Mouse (Mus musculus): ENCODE data around the gene Pprc1. TPM values are rescaled to one million over a fixed set of nuclear protein-coding genes. Genes with fewer than 3 reads are reported as not detected.

The Pprc1 gene
- polyA plus RNA-seq, 1 experiment from 2014 or later: 16.9 TPM

DNA sequence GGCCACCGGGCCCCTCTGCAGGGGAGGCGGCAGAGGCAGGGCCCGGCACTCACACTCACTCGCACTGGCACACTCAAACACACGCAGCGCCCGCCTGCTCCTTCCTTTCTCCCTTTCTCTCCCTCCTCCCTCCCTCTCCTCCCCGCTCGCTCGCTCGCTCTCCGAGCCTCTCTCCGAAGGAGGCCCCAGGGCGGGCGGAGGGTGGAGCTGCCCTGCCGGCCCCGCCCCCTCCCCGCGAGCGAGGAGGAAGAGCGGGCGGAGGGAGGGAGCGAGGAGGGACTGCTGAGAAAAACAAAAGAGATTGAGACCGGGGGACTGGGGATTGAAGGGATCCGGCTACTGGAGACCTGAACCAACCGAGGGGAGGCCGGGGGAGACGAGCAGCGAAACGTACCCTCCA is 5.2 kb upstream of the Pprc1 start:
- peak overlapping the region; percentile 71 for H3K4me3 ChIP-seq (replicated peaks; ENCODE audit: low read depth, low read length)
- H3K27ac ChIP-seq: peak overlapping the region; percentile 94
- H3K36me3 ChIP-seq (ENCODE audit: insufficient read depth, low read length): peaks cover 16% of the 10 kb centered on the region
- no peak for TF ChIP-seq CTCF (IDR thresholded peaks at IDR 0.05; ENCODE audit: low read depth)
- peaks cover 50% of the 10 kb centered on the region for H3K4me1 ChIP-seq (replicated peaks; ENCODE audit: insufficient read depth, low read length)
- DNase-seq (ENCODE audit: low spot score): peak; percentile 96
- WGBS: 0% methylated on average over 17 of the region's 30 CpGs
- peak; percentile 77 for ATAC-seq (replicated peaks; ENCODE audit: low FRiP score, low read depth)
- peak overlapping the region; percentile 83 for H3K4me2 ChIP-seq (ENCODE audit: low read length)
- H3K9ac ChIP-seq (ENCODE audit: low read depth, low read length): peak overlapping the region; percentile 82
- H3K9me3 ChIP-seq (replicated peaks; ENCODE audit: low read length): no peaks in the 10 kb centered on the region
- H3K27me3 ChIP-seq (ENCODE audit: insufficient read depth, low read length): no peaks in the 10 kb centered on the region

DNA sequence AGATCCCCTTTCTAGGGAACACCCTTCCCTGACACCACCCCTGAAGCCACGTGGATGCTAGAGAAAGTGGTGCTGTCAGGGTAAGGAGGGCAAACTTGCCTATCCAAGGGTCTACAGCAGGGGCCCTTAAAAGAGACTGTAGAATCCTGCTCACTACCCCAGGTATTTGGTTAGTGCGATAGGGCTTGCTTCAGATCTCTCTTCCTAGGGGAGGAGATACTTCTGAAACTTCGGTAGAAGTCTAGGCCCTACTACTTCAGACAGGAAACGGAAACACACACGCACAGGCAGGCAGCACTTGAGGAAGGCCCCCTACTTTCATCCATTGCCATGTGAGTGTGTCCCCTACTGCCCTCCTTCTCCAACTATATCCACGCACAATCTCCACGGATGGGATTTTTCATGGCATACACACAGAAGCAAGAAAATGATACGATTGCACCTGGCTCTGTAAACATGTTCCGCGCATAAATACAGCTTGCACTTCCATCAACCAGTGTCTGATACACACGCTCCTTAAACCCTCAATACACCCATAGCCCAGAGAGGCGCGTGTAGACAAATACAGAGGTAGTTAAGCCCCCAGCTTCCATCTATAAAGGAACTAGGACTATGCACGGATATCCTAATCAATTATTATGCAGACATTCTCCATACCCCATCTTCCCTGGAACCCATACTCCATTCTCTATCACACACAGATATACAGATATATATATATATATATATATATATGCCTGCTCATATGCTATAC is 4.4 kb upstream of the Pprc1 start:
- peak overlapping the region; percentile 83 for H3K4me2 ChIP-seq (ENCODE audit: low read length)
- H3K27me3 ChIP-seq (ENCODE audit: insufficient read depth, low read length): no peaks in the 10 kb centered on the region
- no peak for ATAC-seq (replicated peaks; ENCODE audit: low FRiP score, low read depth)
- H3K4me3 ChIP-seq (replicated peaks; ENCODE audit: low read depth, low read length): peak overlapping the region; percentile 71
- no peaks in the 10 kb centered on the region for H3K9me3 ChIP-seq (replicated peaks; ENCODE audit: low read length)
- H3K9ac ChIP-seq (ENCODE audit: low read depth, low read length): peak overlapping the region; percentile 82
- H3K36me3 ChIP-seq (ENCODE audit: insufficient read depth, low read length): peaks cover 8% of the 10 kb centered on the region
- TF ChIP-seq CTCF (IDR thresholded peaks at IDR 0.05; ENCODE audit: low read depth): no peak
- no peak for DNase-seq (ENCODE audit: low spot score)
- H3K27ac ChIP-seq: peak overlapping the region; percentile 94
- H3K4me1 ChIP-seq (replicated peaks; ENCODE audit: insufficient read depth, low read length): peaks cover 50% of the 10 kb centered on the region
- WGBS: 40% methylated on average over 14 of the region's 14 CpGs

DNA sequence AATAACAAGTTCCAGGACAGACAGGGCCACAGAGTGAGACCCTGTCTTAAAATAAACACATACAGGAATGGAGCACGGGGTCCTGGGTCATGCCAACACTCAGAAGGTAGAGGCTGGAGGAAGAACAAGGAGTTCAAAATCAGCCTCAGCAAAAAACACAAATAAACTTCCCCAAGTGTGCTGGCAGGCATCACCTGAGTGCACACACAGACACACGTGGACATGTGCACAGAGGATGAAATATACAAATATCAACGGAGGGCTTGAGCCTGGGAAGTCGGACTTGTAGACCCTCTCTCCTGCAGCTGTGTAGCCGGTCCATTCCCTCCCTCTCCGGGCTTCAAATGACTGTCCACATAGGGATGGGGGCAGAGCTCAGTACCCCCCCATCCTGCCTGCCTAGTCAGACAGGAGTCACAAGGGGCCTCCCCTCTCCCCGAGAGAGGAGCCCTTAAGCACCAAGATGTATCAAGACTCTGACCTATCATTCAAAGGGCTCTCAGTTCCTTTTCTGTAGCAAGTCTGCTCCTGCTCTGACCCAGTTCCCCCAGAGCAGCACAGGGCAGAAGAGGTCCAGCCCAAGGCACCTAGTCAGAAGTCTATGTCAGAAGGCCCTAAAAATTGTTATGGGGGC is 3.3 kb upstream of the Pprc1 start:
- Histone ChIP-seq H3K36me3 (ENCODE audit: insufficient read depth, low read length) (no peaks in the 10 kb centered on the region), H3K4me3 (replicated peaks; ENCODE audit: low read depth, low read length) (peak overlapping the region; percentile 13; the same call in 1 of the 2 replicates), H3K9ac (ENCODE audit: low read depth, low read length) (peak overlapping the region; percentile 52), H3K27ac (peak overlapping the region; percentile 86), H3K4me1 (replicated peaks; ENCODE audit: insufficient read depth, low read length) (peaks cover 58% of the 10 kb centered on the region), H3K9me3 (replicated peaks; ENCODE audit: low read length) (no peaks in the 10 kb centered on the region), H3K4me2 (ENCODE audit: low read length) (peak overlapping the region; percentile 86), H3K27me3 (ENCODE audit: insufficient read depth, low read length) (no peaks in the 10 kb centered on the region)
- TF ChIP-seq CTCF (IDR thresholded peaks at IDR 0.05; ENCODE audit: low read depth): no peak
- WGBS: 19% methylated on average over 7 of the region's 7 CpGs
- ATAC-seq (replicated peaks; ENCODE audit: low FRiP score, low read depth) (no peak), DNase-seq (ENCODE audit: low spot score) (no peak)

DNA sequence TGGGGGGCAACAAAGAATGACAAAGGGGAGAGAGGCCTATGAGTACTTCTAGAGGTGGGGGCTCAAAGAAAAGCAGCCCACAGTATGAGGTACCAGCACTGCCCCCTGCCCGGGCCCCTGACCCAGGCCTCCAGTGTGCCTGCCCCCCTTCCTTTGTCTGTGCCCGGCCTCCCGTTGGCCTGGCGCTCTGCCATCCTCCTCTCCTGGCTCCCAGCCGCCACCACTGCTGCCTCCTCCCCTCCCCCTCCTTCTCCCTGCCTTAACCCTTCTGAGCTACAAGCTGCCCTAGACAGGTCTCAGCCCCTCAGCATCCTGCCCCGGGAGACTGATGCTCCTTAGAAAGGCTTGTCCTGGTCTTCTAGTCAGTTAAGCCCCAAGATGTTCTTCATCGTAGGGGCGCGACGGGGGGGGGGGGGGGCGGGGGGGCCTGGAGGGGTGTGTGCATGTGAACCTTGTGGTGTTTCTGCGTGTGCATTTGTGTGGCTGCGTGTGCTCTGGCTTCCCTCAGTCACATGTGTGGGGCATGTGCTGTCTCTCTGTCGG is 2.7 kb upstream of the Pprc1 start:
- ATAC-seq (replicated peaks; ENCODE audit: low FRiP score, low read depth) (peak; percentile 11), DNase-seq (ENCODE audit: low spot score) (peak; percentile 90)
- peak overlapping the region; percentile 20; the same call in 1 of the 2 replicates for H3K4me3 ChIP-seq (replicated peaks; ENCODE audit: low read depth, low read length)
- H3K9me3 ChIP-seq (replicated peaks; ENCODE audit: low read length): no peaks in the 10 kb centered on the region
- H3K27me3 ChIP-seq (ENCODE audit: insufficient read depth, low read length): no peaks in the 10 kb centered on the region
- peak overlapping the region; percentile 86 for H3K27ac ChIP-seq
- H3K4me2 ChIP-seq (ENCODE audit: low read length): peak overlapping the region; percentile 86
- under 1% methylated on average over 9 of the region's 14 CpGs for WGBS
- no peak for TF ChIP-seq CTCF (IDR thresholded peaks at IDR 0.05; ENCODE audit: low read depth)
- H3K36me3 ChIP-seq (ENCODE audit: insufficient read depth, low read length): no peaks in the 10 kb centered on the region
- H3K9ac ChIP-seq (ENCODE audit: low read depth, low read length): peak overlapping the region; percentile 52
- peaks cover 63% of the 10 kb centered on the region for H3K4me1 ChIP-seq (replicated peaks; ENCODE audit: insufficient read depth, low read length)

DNA sequence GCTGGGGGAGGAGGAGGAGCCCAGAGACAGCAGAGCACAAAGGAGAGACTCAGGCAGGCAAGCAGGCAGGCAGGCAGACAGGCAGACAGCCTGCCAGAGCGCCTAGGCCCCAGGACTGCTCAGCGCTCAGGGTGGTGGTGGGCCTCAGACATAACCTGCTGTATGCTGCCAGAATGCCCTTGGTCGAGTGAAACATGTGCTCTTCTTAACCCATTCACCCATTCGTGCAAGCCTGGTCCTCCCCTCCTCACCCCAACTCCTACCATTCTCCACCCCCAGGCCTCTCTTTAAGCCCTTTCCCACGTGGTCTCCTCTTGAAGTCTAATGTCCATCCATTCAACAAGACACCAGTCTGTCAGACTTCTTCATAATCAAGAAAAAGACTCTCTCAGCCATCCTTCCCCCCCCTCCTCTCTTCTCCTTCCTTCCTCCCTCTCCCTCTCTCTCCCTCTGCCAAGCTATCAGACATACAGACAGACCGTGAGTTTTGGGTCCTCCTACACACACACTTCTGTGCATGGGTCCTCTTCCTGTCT is 2.1 kb upstream of the Pprc1 start:
- H3K27ac ChIP-seq: peak overlapping the region; percentile 86
- no peaks in the 10 kb centered on the region for H3K27me3 ChIP-seq (ENCODE audit: insufficient read depth, low read length)
- H3K9ac ChIP-seq (ENCODE audit: low read depth, low read length): peak overlapping the region; percentile 49
- no peaks in the 10 kb centered on the region for H3K36me3 ChIP-seq (ENCODE audit: insufficient read depth, low read length)
- ATAC-seq (replicated peaks; ENCODE audit: low FRiP score, low read depth) (no peak), DNase-seq (ENCODE audit: low spot score) (peak; percentile 60)
- H3K4me2 ChIP-seq (ENCODE audit: low read length): peak overlapping the region; percentile 86
- TF ChIP-seq CTCF (IDR thresholded peaks at IDR 0.05; ENCODE audit: low read depth): no peak
- H3K4me3 ChIP-seq (replicated peaks; ENCODE audit: low read depth, low read length): peak overlapping the region; percentile 20; the same call in 1 of the 2 replicates
- WGBS: 5% methylated on average over 6 of the region's 6 CpGs
- no peaks in the 10 kb centered on the region for H3K9me3 ChIP-seq (replicated peaks; ENCODE audit: low read length)
- H3K4me1 ChIP-seq (replicated peaks; ENCODE audit: insufficient read depth, low read length): peaks cover 63% of the 10 kb centered on the region

DNA sequence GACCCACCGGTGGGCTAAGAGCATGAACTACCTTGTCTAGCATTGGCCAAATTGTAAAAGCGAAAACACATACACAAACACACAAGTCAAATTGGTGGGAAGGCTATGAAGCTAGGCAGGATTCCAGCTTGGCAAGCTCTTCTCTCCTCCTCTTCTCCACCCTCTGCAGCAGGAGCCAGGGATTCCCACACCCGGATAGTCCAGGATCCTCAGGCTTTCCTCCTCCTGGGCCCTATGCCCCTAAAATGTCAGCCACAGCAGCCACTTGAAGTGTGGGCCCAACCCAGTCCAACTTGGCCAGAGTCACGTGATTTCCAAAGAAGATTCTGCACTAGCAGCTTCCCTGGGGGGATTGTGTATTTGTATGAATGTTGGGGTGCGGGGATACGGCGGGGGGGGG is 1.3 kb upstream of the Pprc1 start:
- no peak for ATAC-seq (replicated peaks; ENCODE audit: low FRiP score, low read depth)
- Histone ChIP-seq H3K9ac (ENCODE audit: low read depth, low read length) (no peak overlapping the region), H3K4me3 (replicated peaks; ENCODE audit: low read depth, low read length) (peak overlapping the region; percentile 99), H3K9me3 (replicated peaks; ENCODE audit: low read length) (no peaks in the 10 kb centered on the region), H3K4me2 (ENCODE audit: low read length) (peak overlapping the region; percentile 86), H3K36me3 (ENCODE audit: insufficient read depth, low read length) (no peaks in the 10 kb centered on the region), H3K4me1 (replicated peaks; ENCODE audit: insufficient read depth, low read length) (peaks cover 57% of the 10 kb centered on the region), H3K27me3 (ENCODE audit: insufficient read depth, low read length) (no peaks in the 10 kb centered on the region), H3K27ac (peak overlapping the region; percentile 99; the same call in 1 of the 2 replicates)
- WGBS: 53% methylated on average over 7 of the region's 7 CpGs
- DNase-seq (ENCODE audit: low spot score): no peak
- TF ChIP-seq CTCF (IDR thresholded peaks at IDR 0.05; ENCODE audit: low read depth): no peak
